Mouse (Mus musculus) heart, embryonic 11.5 days (tissue): Measurements from ENCODE around the gene Ttc21a. TPM values are rescaled to one million over a fixed set of nuclear protein-coding genes. Genes with fewer than 3 reads are reported as not detected.

Experiments
- ATAC-seq: fragments of 200-750 bp; cut with Nextera tagmentation; replicated peaks from 2 replicates; pipeline ENCODE4 v1.8.0; 2017; ENCODE audit warnings: moderate library complexity; ENCODE audit not compliant: insufficient number of reproducible peaks, low FRiP score, low TSS enrichment
- H3K27ac ChIP-seq: fragments of 300-500 bp; sonication (generic); 2 replicates; pipeline ENCODE4 v1.5.1; 2014; ENCODE audit warnings: mild to moderate bottlenecking, low read depth, low read length
- H3K27me3 ChIP-seq: fragments of 300-500 bp; sonication (generic); 2 replicates; pipeline ENCODE4 v1.6.1; 2014; ENCODE audit warnings: mild to moderate bottlenecking, low read length, mixed read lengths; ENCODE audit not compliant: control insufficient read depth, insufficient read depth
- H3K36me3 ChIP-seq: fragments of 300-500 bp; sonication (generic); 2 replicates; pipeline ENCODE4 v1.6.1; 2014; ENCODE audit warnings: mild to moderate bottlenecking, low read length, moderate library complexity, mixed read lengths; ENCODE audit not compliant: control insufficient read depth, insufficient read depth
- H3K4me1 ChIP-seq: fragments of 300-500 bp; sonication (generic); 2 replicates; pipeline ENCODE4 v1.6.1; 2014; ENCODE audit warnings: low read length; ENCODE audit not compliant: control insufficient read depth, insufficient read depth
- H3K4me2 ChIP-seq: fragments of 300-500 bp; sonication (generic); 2 replicates; pipeline ENCODE4 v1.6.1; 2014; ENCODE audit warnings: mild to moderate bottlenecking, moderate library complexity
- H3K4me3 ChIP-seq: fragments of 300-500 bp; sonication (generic); 2 replicates; pipeline ENCODE4 v1.5.1; 2014; ENCODE audit warnings: low read depth, low read length
- H3K9ac ChIP-seq: fragments of 300-500 bp; sonication (generic); 2 replicates; pipeline ENCODE4 v1.6.1; 2014; ENCODE audit warnings: mild to moderate bottlenecking, low read depth, low read length, moderate library complexity
- H3K9me3 ChIP-seq: fragments of 300-500 bp; sonication (generic); replicated peaks from 2 replicates; pipeline ENCODE4 v1.6.1; 2016; ENCODE audit warnings: low read length; ENCODE audit not compliant: control insufficient read depth
- WGBS: fragments of 180-500 bp; shearing (Covaris S2); extraction: QIAGEN DNeasy Blood & Tissue Kit; methylation state at CpG from one replicate; pipeline ENCODE4 v1.1.7; 2014; ENCODE audit not compliant: insufficient replicate concordance; 5-methylcytosine and 5-hydroxymethylcytosine counted together
- polyA plus RNA-seq: library from polyadenylated mRNA; unstranded; fragments of >200 nt; fragmentation: Nextera tagmentation; extraction: Ambion mirVana; gene quantifications from 2 replicates; pipeline ENCODE4 v1.2.1, GENCODE M21; 2014

Ttc21a gene
- polyA plus RNA-seq, 1 experiment from 2014 or later = 0.23 TPM

DNA sequence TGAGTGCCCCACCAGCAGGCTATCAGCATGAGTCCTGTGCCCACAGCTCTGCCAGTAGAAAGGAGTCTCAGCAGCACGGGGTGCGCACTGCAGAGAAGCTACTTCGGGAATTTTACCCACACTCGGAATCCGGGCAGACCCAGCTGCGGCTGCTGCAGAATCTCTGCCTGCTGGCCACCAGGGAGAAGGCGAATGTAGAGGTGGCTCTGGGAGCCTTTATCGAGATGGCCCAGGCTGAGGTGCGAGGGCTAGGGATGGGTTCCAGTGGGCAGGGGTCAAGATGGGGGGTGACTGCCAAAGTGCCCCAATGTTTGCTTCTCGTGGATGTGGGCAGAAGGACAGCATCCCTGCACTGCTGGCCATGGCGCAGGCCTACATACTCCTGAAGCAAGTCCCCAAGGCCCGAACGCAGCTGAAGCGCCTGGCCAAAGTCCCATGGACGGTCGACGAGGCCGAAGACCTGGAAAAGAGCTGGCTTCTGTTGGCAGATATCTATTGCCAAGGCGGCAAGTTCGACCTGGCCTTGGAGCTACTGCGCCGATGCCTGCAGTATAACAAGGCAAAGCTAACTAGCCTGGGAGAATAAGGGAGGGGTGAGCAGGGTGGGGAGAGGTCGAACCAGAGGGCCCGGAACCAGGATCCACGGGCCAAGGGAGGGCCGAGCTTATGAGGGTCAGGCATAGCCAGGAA, 29.0 kb downstream of the Ttc21a start:
- Histone ChIP-seq H3K4me3 (no peak overlapping the region), H3K4me2 (no peak overlapping the region), H3K9me3 (no peaks in the 10 kb centered on the region), H3K4me1 (peaks cover 16% of the 10 kb centered on the region), H3K27me3 (no peaks in the 10 kb centered on the region), H3K9ac (no peak overlapping the region), H3K36me3 (no peaks in the 10 kb centered on the region), H3K27ac (no peak overlapping the region)
- ATAC-seq = no peak
- 84% methylated on average over 26 of the region's 26 CpGs for WGBS

DNA sequence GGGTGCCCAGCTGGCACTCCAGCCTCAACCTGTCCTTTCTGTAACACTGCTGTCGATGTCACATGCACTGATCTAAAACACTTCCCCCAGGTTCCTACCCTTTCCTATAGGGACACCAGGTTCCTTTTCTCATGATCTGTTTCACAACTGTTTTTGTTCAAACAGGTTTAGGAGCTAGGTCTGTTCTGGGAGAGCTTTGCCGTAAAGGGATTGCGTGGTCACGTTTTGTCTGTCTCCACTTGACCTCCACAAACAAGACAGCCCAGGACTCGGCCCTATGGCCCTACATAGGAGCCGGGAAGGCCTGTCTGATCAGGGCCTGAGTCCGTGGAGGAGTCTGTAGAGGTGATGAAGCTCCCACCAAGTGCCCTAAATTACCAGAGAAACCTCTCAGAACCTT, 32.4 kb downstream of the Ttc21a start:
- Histone ChIP-seq H3K9ac (no peak overlapping the region), H3K27me3 (no peaks in the 10 kb centered on the region), H3K9me3 (no peaks in the 10 kb centered on the region), H3K27ac (no peak overlapping the region), H3K36me3 (peaks cover 20% of the 10 kb centered on the region), H3K4me2 (no peak overlapping the region), H3K4me1 (peaks cover 11% of the 10 kb centered on the region), H3K4me3 (no peak overlapping the region)
- WGBS = 70% methylated on average over 7 of the region's 7 CpGs
- ATAC-seq = no peak

- H3K9me3 ChIP-seq = no peaks in the 10 kb centered on the region
- H3K27me3 ChIP-seq = no peaks in the 10 kb centered on the region
- no peak for ATAC-seq
- peaks cover 23% of the 10 kb centered on the region for H3K36me3 ChIP-seq
- H3K4me1 ChIP-seq = peaks cover 11% of the 10 kb centered on the region
- H3K4me2 ChIP-seq = no peak overlapping the region
- WGBS = 36% methylated on average over 6 of the region's 6 CpGs
- H3K4me3 ChIP-seq = no peak overlapping the region
- no peak overlapping the region for H3K9ac ChIP-seq
- no peak overlapping the region for H3K27ac ChIP-seq
Observed at GRCm38 (mm10) chr9:119970221-119970620, 32.8 kb downstream of the Ttc21a start.

GRCm38 (mm10) chr9:119970763-119971656, 33.6 kb downstream of the Ttc21a start:
- H3K4me2 ChIP-seq = no peak overlapping the region
- H3K9ac ChIP-seq = no peak overlapping the region
- peaks cover 11% of the 10 kb centered on the region for H3K4me1 ChIP-seq
- WGBS = 85% methylated on average over 7 of the region's 7 CpGs
- ATAC-seq = no peak
- no peaks in the 10 kb centered on the region for H3K9me3 ChIP-seq
- H3K27ac ChIP-seq = no peak overlapping the region
- H3K27me3 ChIP-seq = no peaks in the 10 kb centered on the region
- no peak overlapping the region for H3K4me3 ChIP-seq
- H3K36me3 ChIP-seq = peaks cover 25% of the 10 kb centered on the region

DNA sequence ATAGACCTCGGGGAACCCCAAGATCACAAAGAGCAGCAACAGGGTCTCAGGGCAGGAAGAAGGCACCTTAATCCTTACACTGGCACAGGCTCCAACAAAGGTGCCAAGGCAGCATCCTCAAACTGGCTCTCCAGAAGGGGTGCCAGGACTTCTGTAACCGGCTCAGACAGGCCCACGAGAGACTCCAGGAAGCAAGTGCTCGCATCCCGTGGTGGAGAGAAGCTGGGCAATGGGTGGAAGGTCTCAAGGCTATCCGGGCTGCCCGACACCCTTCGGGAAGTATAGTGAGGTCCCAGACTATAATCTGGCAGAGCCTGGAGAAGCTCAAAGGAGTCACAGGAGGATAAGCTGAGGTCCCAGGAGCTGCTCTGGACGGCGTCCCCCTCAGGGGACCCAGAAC, 34.8 kb downstream of the Ttc21a start:
- Histone ChIP-seq H3K4me3 (no peak overlapping the region), H3K27ac (no peak overlapping the region; the same call in 1 of the 2 replicates), H3K36me3 (peaks cover 25% of the 10 kb centered on the region), H3K9ac (no peak overlapping the region), H3K4me1 (peaks cover 20% of the 10 kb centered on the region), H3K4me2 (no peak overlapping the region), H3K27me3 (no peaks in the 10 kb centered on the region), H3K9me3 (no peaks in the 10 kb centered on the region)
- ATAC-seq = no peak
- WGBS = 87% methylated on average over 10 of the region's 10 CpGs

- no peak for ATAC-seq
- peaks cover 25% of the 10 kb centered on the region for H3K36me3 ChIP-seq
- 86% methylated on average over 12 of the region's 12 CpGs for WGBS
Observed at GRCm38 (mm10) chr9:119972582-119972981, 35.2 kb downstream of the Ttc21a start.

GRCm38 (mm10) chr9:119973281-119973680, 35.9 kb downstream of the Ttc21a start:
- ATAC-seq = no peak

More at GRCm38 (mm10) chr9:119972582-119972981, 35.2 kb downstream of the Ttc21a start:
- Histone ChIP-seq H3K9me3 (no peaks in the 10 kb centered on the region), H3K27ac (no peak overlapping the region; the same call in 1 of the 2 replicates), H3K9ac (no peak overlapping the region), H3K4me2 (no peak overlapping the region), H3K4me1 (peaks cover 24% of the 10 kb centered on the region), H3K4me3 (no peak overlapping the region), H3K27me3 (no peaks in the 10 kb centered on the region)

GRCm38 (mm10) chr9:119973869-119974520, 36.6 kb downstream of the Ttc21a start:
- H3K4me1 ChIP-seq = peaks cover 37% of the 10 kb centered on the region
- no peak overlapping the region for H3K9ac ChIP-seq
- H3K4me2 ChIP-seq = no peak overlapping the region
- ATAC-seq = no peak
- H3K27ac ChIP-seq = no peak overlapping the region
- WGBS = 87% methylated on average over 27 of the region's 27 CpGs
- no peak overlapping the region for H3K4me3 ChIP-seq
- H3K9me3 ChIP-seq = no peaks in the 10 kb centered on the region
- peaks cover 25% of the 10 kb centered on the region for H3K36me3 ChIP-seq
- no peaks in the 10 kb centered on the region for H3K27me3 ChIP-seq

More at GRCm38 (mm10) chr9:119973281-119973680, 35.9 kb downstream of the Ttc21a start:
- Histone ChIP-seq H3K36me3 (peaks cover 25% of the 10 kb centered on the region), H3K4me1 (peaks cover 31% of the 10 kb centered on the region), H3K4me2 (no peak overlapping the region), H3K27ac (no peak overlapping the region), H3K27me3 (no peaks in the 10 kb centered on the region), H3K9ac (no peak overlapping the region), H3K4me3 (no peak overlapping the region), H3K9me3 (no peaks in the 10 kb centered on the region)
- WGBS = 92% methylated on average over 23 of the region's 23 CpGs
